Mouse (Mus musculus): ENCODE results near the gene Arhgap23.

The Arhgap23 gene

DNA sequence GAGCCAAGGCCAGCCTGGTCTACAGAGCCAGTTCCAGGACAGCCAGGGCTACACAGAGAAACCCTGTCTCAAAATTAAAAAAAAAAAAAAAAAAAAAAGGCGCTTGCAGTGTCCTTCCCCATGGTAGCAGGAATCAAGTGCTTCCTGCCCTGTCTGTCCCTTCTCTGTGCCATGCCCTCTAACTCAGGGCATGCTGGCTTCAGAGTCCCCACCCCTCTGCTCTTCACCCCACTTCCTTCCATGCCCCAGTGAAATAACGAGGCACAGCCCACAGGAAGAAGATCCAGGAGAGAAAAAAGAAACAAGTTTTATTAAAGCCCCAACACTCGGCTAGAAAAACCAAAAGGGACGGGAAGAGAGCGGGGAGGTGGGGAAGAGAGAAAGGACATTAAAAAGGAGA lies 93.7 kb downstream of the Arhgap23 start:
- DNase-seq: no peak

DNA sequence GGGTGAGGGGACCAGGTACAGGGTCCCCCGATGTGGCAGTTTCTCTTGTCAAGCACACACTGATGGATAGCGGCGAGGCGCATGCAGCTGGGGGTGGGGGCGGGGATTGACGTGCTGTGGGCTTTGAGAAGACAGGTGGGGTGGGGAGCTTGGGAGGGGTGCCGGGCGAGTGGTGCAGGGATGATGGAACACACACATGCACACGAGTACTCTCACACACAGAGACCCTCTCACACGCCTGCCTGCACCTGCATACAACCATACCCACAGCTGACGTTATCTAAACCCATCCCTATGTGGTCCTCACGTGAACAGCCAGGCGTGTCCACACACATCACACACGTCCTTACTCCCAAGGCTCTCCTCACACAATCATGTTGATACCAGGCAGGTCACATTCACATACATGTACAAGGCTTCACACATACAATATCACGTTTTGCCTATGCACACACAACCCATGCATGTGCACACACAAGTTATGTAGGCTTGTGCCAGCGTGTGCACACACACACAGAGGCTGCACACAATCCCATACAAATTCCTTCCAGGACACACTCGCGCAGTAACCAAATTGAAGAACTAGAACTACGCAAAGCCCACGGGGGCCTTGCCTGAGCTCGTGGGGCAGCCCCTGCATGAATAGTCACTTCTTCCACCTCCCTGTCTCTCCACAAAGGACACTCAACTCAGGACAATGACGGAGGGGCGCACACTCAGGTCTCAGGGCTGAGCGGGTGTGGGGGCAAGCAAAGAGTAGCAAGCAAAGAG lies 94.6 kb downstream of the Arhgap23 start:
- no peak for DNase-seq

DNA sequence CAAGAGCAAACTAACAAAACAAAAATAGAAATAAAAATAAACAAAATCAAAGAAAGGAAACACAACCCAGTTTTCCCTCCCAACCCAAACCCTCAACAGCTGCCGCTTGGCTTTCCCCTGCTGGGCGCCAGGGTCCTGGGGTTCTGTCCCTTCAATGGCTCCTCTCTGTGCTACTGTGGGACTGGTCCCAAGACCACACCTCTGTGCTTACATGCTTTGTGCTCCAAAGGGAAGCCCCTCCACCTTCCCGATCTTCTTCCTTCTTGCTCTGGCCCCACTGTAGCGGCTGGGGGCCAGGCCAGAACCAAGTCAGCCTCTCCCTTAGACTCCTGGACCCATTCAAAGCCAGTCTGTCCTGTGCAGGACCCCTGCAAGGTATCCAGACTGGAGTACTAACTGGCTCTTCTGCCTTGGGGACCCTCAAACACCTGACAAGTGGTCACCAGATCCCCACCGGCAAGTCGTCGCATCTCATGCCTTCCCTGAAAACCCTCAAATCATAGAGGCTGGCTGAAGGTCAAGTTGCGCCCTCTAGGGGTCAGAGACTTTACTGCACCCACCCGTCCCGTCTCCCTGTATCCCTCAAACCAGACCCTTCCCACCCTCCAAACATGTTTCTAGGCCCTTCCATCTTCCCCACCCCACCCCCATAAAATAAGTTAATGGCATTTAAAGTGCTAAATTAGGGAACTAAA lies 95.8 kb downstream of the Arhgap23 start:
- peak; percentile 42 to 49 for DNase-seq

DNA sequence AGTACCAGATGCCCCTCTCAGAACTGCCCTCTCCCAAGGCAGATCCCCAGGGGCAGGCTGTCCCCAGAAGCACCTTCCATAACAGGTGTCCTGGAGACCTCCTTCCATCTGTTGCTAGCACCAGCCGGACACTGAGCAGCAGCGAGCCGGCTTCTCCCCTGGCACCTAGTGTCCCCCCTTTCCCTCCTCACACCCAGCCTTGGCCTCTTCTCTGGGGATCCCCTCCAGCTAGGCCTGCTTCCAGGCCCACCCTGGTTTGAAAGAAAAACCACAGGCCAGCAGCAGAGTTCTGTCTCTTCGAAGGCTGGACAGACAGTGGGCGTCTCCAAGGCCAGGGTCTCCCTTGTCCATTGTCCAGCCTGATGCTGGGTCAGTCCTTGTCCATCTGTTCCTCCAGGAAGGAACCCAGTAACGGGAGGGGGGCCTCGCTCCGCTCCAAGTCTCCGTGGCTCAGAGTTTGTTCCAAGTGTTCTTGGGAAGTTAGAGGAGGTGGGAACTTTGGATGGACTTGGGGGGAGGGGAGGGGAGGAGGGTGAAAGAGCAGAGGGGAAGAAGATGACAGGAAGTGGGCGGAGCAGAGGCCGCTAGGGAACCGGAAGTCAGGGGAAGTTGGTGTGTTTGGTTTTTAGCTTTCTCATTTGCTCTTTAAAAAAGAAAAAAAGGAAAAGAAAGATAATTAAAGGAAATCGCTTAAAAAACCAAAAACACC lies 96.5 kb downstream of the Arhgap23 start:
- peak in 1 of 2 experiments; percentile 57 for DNase-seq

DNA sequence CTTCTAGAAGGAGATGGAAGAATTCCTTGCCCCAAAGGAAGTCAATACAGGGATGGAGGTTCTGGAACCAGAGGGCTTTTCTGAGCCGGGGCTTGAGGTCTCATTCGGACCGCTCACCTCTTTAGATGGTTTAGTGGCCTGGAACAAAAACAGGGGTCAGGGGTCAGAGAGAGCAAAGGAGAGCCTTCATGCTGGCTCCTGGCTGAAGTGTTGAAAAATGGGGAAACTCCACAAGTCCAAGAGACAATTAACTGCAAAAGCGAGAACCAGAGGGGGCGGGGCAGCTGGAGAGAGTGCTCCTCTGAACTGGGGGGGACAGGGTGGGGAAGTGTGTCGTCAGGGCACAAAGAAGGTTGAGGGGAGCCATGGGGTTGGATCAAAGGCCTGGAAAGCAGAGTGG lies 97.2 kb downstream of the Arhgap23 start:
- no peak for DNase-seq

DNA sequence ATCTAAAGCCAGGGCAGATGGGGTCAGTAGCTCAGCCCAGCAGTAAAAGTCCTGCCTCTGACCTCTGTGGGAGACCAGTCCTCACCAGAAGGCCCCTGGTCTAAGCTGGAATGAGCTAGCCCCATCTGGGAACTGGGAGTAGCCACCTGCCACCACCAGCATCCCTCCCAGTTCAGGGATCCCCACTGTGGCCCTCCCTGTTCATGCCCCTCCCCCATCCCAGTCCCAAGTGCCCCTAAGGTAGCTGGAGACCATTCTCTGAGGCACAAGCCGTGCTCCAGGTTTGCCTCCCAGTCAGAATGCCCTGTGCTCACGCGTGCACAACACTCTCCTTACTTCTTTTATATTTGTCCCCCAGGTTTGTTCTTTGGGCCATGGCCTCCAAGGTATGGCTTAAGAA lies 97.7 kb downstream of the Arhgap23 start:
- DNase-seq: no peak

DNA sequence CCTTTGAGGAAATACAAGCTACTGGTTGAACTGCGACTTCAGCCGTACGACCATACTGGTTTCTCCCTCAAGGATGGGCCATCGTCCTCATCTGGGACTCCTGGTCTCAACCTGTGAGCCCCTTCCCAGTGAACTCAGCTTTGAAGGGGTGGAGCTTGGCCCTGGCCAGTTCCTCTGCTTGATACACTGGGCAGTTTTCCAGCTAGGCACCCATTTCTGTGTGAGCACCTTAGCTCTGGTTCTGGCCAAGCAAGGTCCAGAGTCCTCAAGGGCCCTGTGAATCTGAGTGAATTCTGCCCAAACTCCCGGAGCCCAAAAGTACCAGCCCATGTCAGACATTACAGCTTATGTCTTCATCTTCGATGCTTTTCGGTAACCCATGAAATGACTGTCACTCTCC lies 105.2 kb downstream of the Arhgap23 start:
- no peak for DNase-seq

DNA sequence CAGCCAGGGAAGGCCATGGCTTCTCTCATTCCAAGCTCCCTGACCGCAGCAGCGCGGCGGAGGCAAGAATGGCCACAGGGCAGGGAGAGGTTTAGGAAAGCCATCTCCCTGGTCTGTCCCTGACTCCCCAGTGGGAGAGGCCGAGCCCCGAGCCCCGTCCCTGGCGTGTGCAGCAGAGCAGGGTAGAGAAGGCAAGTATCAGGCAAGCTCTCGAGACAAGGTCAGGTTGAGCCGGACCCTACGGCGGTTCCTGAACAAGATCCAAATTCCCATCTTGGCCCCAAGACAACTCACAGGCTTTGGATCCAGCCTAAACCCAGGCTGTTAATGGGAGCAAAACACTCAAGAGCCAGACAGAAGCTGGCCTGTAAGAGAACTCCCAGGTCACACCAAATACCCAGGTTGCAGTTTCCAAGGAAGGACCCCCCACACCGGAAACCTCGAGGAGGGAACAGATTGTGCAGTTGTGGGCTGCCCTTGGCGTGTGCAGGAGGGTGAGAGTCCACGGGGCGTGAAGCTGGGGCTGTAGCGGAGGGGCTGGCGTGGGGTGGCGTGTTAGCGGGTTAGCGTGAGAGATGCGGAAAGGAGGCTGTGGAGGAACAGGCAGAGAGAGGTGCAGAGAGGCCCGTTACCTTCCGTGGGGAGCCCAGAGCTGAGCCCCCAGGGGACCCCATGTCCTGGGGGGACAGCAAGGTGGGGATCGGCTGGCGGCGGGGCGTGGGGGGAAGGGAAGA lies 106.6 kb downstream of the Arhgap23 start:
- DNase-seq: no peak

DNA sequence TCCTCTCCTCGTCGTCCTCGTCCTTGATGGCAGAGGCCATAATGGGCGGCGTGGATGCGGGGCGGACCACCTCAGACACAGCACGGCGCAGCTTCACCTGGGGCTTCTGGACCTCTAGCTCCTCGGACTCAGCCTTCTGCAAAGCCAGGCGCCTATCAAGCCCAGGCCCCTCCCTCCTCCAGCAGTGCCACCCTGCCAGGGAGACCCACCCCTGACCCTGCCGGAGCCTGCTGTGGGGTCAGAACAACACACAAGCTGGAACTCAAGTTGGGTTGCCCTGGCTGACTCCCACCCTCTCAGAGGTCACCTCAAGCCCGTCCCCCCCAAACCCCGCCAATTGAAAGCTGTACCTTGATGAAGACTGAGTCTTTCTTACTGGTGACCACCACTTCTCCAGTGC lies 107.8 kb downstream of the Arhgap23 start:
- no peak for DNase-seq

DNA sequence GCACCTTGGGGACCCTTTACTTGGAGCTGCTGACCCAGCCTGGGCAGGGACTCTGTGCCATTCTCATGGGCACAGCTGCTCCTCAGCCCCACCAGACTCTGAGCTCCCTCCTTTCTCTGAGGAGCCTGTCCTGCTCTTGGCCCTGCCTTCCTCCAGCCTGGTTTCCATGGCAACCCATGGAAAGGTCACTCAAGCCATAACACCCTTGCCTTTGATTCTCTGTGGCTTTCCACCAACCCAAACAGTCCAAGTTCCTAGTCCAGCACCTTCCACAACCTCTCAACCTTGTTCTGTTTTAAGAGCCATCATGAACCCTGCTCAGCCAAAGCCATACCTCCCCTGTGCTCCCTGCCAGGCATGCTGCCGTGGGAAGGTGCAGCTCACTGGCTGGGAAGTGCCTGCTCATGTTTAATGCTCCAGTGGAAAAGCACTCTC lies 108.5 kb downstream of the Arhgap23 start:
- DNase-seq: no peak

DNA sequence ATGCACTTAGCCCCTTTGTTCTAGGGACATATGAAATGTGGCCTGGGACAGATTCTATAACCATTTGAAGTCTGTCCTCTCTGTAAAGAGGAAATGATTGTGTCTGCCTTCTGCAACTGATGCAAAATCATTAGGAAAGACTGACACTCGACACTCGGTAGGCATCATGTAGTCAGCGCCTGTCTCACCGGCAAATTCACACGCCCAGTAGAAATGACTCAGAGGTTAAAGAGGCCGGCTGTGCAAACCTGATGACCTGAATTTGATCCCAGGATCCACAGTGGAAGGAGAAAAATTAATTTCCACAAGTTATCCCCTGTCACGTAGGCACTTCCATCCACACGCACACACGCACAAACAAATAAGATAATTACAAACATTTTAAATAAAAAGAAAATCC lies 109.0 kb downstream of the Arhgap23 start:
- no peak for DNase-seq

DNA sequence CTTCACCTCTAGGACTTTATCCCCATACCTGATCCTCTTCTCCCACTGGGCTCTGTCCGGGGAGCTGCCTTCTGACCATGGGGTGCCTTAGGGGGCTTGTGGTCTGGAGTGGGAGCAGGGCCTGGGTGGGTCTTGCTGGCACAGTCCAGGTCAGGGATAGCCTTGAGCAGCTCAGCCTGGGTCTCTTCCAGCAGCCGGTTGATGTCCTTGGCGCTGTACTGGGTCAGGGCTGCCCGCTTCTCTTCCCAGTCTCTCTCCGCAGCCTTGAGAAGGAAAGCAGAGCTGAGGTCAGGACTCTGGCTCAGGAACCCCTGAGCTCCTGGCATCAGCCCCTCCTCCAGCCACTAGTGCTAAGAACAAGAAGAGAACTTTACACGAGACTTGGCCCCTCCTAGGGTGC lies 110.0 kb downstream of the Arhgap23 start:
- DNase-seq: no peak

DNA sequence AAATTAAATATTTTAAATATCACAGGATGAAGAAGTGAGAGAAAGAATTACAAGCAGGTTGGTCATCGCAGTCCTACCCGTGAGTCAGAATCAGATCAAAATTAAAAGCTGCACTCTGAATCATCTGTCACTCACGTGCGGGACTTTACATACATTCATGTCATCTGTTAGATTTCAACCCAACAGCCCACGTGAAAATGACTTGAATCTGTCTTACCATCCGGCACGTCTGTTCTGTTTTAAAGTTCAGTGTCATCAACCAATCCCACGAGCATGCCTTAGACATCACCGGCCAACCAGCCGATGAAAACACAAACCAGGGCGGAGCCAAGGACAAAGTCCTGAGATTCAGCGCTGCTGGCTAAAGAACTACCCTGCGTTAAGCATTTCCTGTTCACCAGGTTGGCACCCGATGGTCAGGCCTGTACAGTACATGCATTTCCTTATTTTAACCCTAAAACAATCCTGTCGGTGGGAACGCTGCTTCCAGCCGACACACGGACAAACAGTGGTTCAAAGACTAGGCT lies 113.0 kb downstream of the Arhgap23 start:
- no peak for DNase-seq

DNA sequence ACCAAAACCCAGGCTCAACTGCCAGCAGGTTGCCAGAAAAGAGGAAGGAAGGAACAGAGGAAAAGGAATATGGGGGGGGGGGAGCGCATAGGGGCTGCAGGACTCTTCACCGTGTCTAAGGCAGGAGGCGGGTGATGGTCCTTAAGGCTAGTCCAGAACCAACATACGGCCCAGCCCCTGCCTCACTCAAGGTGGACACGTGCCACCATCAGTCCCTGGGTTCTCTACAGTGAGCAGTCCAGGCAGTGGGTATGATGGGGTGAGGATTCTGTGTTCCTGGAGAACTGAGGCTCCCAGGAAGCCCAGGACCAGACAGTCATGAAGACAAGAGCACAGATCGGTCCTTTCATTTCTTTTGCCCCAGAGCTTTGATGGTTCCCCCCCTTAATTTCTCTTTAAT lies 114.7 kb downstream of the Arhgap23 start:
- DNase-seq: no peak

DNA sequence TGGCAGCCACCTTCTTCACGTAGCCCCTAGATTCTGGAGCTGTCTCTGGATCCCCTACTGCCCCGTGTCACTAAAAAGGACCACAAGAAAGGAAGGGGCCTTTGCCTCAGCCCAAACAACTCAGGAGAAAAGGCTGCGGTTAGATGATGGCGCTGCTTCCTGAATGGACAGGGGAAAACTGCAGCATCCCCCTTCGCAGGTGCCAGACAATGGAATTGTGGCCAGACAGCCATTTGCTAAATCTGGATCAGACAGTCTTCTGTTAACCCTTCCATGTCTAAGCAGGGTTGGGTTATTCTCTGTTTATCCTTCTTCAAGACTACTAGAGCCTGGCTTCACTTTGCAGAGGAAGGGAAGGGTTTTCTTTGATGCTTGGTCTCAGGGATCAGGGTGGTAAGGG lies 115.6 kb downstream of the Arhgap23 start:
- DNase-seq: no peak

DNA sequence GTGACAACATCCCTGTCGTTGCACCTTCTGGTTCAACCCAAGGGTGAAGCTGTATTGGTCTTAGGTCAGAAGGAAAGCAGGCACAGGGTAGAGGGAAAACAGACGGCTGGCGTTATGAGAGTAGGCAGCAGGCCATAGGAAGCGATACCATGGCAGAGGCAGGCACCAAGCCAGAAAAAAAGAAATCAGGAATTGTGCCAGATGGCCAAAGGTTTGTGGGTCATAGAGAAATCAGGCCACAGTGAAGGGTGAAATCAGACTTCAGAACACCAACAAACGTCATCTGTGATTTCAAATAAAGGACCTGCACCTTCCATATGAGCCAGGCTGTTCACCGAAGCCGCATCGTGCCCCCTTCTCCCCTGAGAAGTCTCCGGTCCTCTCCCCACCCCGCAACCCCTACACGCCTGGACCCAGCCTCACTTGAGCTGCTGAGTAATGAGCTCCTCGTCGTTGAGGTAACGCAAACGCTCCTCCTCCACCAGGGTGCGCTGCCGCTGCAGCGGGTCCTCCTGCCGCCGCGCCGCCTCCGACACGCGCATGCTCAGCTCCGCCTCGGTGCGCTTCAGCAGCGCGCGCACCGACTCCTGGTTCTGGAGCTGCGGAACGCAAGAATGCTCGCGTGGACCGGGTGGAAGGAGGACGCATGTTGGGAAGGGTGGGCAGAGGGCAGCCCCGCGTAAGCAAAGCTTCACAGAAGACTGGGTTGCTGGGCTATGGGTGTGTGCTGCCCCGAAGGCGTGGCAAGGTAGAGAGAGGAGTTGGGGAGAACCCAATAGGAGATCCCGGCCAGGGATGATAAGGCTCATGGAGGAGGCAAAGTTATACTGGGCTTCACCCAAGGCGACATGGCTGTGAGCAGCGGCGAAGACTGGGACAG lies 116.3 kb downstream of the Arhgap23 start:
- DNase-seq: peak; percentile 76 to 77

DNA sequence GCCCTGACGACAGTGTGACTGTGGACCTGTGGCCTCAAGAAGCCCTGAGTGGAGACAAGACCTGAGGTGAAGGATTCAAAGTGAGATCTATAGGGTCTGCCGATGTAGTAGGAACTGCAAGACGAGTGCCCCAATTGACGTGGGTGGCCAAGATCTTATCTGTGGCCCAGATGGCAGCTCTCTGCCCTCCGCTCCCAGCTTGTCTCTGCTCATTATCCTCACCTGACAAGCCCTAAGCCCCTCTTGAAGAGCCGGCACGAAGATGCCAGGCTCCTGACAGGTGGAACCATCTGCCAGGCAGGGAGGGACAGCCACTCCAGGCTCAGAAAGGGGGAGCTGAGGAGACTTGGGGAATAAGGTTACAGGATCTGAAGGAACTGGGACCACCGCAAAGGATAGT lies 117.0 kb downstream of the Arhgap23 start:
- DNase-seq: no peak

DNA sequence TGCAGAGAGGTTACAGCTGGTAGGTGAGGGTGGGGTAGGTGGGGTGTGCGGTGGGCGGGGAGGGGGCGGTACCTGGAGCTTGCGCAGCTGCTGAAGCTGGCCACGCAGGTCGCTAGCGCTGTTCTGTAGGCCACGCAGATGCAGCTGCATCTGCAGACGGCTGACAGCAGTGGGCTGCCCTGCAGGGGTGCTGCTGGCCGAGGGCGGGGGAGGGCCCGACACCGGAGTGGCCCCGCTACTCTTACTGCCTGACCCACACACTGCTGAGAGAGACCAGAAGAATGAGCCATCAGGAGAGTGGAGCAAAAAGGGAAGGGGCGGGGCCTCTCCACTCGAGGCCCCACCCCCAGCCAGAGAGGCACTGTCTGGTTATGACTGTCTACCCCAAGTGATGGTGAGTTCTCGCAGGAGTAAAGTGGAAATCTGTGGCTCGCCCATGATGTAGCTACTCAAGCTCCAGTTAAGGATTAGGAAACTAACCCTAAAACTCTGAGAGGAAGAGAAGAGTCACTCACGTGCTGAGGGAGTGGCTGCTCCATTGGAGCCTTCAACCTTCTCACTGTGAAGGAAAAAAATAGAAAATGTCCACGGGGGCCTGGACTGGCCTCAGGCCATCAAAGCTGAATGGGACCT lies 117.7 kb downstream of the Arhgap23 start:
- DNase-seq: peak in 1 of 2 experiments; percentile 32

DNA sequence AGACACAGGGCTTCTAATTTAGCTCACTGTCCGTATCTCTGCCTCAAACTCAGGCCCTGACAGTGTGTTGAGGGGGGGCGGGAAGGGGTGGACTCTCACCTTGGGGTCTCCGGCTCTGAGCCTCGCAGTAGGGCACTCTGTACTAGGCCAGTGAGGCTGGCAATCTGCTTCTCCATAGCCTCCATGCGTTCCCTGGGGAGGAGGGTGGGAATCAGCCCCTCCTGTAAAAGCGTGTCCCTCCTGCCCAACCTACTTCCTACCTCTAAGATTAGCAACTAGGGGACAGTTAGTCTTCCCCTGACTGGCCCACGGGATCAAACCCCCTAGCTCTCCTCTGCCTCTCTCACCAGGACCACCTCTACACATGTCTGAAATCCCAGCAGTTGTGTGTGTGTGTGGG lies 118.3 kb downstream of the Arhgap23 start:
- DNase-seq: no peak

DNA sequence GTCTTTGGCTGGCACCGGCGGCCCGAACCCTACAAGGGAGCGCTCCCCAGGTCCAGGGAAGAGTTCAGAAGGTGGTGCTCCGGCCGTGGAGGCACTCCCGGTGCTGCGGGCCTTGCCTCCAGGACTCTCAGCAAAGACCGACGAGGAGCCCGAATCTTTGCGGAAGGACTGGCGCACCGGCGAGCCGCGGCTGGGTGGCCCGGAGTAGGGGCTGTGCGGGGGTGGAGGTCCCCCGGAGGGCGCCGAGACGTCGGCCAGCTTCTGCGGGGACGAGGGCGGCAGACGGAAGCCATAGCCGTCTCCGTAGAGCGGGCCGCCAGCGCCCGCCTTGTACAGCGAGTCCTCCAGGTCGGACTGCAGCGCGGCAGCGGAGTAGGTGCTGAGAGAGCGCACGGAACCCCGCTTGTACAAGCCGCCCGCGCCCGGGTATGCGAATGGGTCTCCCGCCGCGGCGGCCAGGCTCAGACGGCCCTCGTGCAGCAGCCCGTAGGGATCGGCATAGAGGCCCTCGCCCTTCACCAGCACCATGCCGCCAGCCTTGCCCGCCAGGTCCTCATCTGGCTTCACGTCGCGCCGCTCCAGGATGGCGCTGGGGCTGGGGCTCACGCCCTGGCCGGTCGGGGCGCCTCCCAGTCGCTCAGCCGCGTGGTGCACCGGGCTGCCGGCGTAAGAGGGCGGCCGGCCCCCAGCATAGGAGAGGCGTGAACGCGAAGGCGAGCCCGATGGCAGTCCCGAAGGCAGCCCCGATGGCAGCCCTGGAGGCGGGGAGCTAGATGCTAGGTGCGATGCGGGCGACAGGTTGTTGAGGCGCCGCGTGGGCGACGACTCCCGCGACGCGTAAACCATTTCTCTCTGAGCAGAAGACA lies 119.3 kb downstream of the Arhgap23 start:
- no peak for DNase-seq

All from thymus, adult 18-20 months (tissue).